Mouse (Mus musculus) hindbrain, embryonic 14.5 days (tissue): Measurements from ENCODE around the gene Meis3. TPM values are rescaled to one million over a fixed set of nuclear protein-coding genes. Genes with fewer than 3 reads are reported as not detected.

Experiments used
- ATAC-seq: fragments of 200-750 bp; cut with Nextera tagmentation; 2 replicates; pipeline ENCODE4 v1.8.0; 2017; ENCODE audit warnings: moderate number of reproducible peaks, mild to moderate bottlenecking, moderate TSS enrichment, moderate library complexity; ENCODE audit not compliant: low FRiP score
- DNase-seq: peaks from one replicate; pipeline ENCODE4 v3.0.0-alpha.2; 2015; ENCODE audit warnings: low spot score
- H3K27ac ChIP-seq: fragments of 300-500 bp; sonication (generic); 2 replicates; pipeline ENCODE4 v1.5.1; 2014; ENCODE audit warnings: mild to moderate bottlenecking, moderate library complexity
- H3K27me3 ChIP-seq: fragments of 300-500 bp; sonication (generic); 2 replicates; pipeline ENCODE4 v1.6.1; 2014; ENCODE audit warnings: mild to moderate bottlenecking, low read length, mixed read lengths; ENCODE audit not compliant: control insufficient read depth, insufficient read depth
- H3K36me3 ChIP-seq: fragments of 300-500 bp; sonication (generic); replicated peaks from 2 replicates; pipeline ENCODE4 v1.6.1; 2014; ENCODE audit not compliant: control insufficient read depth, insufficient read depth
- H3K4me1 ChIP-seq: fragments of 300-500 bp; sonication (generic); replicated peaks from 2 replicates; pipeline ENCODE4 v1.6.1; 2014; ENCODE audit warnings: antibody characterized with exemption, low read length, mixed read lengths; ENCODE audit not compliant: control insufficient read depth, insufficient read depth
- H3K4me2 ChIP-seq: fragments of 300-500 bp; sonication (generic); replicated peaks from 2 replicates; pipeline ENCODE4 v1.6.1; 2014; ENCODE audit warnings: mild to moderate bottlenecking, moderate library complexity
- H3K4me3 ChIP-seq: fragments of 300-500 bp; sonication (generic); replicated peaks from 2 replicates; pipeline ENCODE4 v1.5.1; 2014; ENCODE audit warnings: mild to moderate bottlenecking, low read length
- H3K9ac ChIP-seq: fragments of 300-500 bp; sonication (generic); 2 replicates; pipeline ENCODE4 v1.6.1; 2014
- H3K9me3 ChIP-seq: fragments of 300-500 bp; sonication (generic); 2 replicates; pipeline ENCODE4 v1.6.1; 2016; ENCODE audit warnings: low read length; ENCODE audit not compliant: control insufficient read depth
- WGBS: fragments of 180-500 bp; shearing (Covaris S2); extraction: QIAGEN DNeasy Blood & Tissue Kit; methylation state at CpG from one replicate; pipeline ENCODE4 v1.1.7; 2014; 5-methylcytosine and 5-hydroxymethylcytosine counted together
- polyA plus RNA-seq: library from polyadenylated mRNA; unstranded; fragments of >200 nt; fragmentation: Nextera tagmentation; extraction: Ambion mirVana; gene quantifications from 2 replicates; pipeline ENCODE4 v1.2.1, GENCODE M21; 2014

Meis3 gene
- polyA plus RNA-seq, 1 experiment from 2014 or later, result 121 TPM

DNA sequence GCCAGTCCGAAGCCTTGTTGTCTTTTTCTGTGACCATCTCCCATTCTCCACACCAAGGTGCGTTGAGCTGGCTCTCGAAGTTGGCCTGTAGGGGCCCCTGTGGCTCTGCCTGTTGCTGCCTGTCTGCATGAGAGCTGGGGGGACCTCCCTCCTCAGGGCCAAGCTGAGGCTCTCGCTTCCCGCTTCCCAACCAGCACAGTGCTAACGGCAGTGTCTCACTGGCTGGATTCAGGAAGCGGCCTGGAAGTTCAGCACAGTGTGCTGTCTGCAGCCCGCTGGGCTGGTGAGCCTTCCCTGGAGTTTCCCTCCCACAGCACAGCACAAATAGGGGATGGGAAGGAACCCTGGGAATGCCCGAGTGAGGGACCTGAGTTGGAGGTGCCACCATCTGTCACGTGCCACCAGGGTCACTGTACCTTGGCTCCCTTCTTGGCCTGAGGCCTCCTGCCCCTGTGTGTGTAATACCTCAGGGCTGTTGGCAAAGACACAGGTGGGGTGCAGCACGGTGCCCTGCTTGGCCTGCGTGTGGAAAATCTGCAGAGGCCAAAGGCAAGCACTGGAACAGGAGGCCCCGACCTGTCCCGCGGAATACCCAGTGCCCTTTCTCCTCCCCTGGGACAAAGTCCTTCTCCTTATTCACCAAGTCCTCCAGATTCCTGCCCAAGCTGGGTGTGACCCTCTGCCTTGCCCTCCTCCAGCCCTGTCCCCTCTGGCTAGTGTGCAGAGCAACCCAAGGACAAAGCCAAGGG, 28.0 kb downstream of the Meis3 start:
- ATAC-seq (no peak), DNase-seq (no peak)
- Histone ChIP-seq H3K36me3 (peaks cover 91% of the 10 kb centered on the region), H3K4me1 (no peaks in the 10 kb centered on the region), H3K4me3 (no peak overlapping the region), H3K27me3 (no peaks in the 10 kb centered on the region), H3K9ac (no peak overlapping the region), H3K4me2 (no peak overlapping the region), H3K9me3 (no peaks in the 10 kb centered on the region), H3K27ac (no peak overlapping the region)
- 87% methylated on average over 15 of the region's 15 CpGs for WGBS

DNA sequence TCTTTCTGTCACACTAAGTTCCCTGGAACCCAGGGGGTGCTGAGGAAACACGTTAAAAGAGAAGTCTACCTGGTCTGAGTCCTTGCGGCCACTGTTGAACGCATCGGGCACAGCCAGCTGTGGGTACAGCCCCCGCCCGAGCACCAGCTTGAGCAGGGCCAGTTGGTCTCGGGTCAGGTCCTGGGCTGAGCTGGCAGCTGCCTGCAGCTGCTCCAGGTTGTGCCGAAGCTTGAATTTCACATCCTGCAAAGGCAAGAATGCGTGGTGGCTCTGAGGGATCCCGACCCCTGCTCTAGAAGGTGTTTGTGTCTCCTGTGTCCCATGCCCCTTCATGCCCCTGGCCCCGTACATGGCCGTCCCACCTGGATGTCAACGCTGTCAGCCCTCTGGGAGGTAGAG, 28.6 kb downstream of the Meis3 start:
- Histone ChIP-seq H3K4me3 (no peak overlapping the region), H3K9ac (no peak overlapping the region), H3K27ac (no peak overlapping the region), H3K9me3 (no peaks in the 10 kb centered on the region), H3K36me3 (peaks cover 88% of the 10 kb centered on the region), H3K4me2 (no peak overlapping the region), H3K4me1 (no peaks in the 10 kb centered on the region), H3K27me3 (no peaks in the 10 kb centered on the region)
- 92% methylated on average over 13 of the region's 13 CpGs for WGBS
- no peak for DNase-seq
- ATAC-seq, result no peak

DNA sequence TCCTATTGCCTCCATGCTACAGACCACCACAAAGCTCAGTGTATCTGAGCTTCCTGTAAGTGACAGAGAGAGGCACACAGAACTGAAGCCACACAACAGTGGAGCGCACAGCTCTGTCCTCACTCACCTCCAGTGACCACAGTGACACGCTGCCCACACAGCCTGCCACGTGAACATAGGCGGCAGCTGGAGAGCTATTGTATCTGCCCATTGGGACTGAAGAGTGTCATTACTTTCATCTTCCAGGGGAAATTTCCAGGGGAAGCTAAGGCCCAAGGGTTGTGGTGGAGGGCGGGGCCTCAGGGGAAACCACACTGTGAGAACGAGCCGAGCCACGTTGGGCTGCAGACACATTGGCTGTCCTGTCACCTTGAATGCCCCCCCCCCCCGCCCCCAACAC, 29.9 kb downstream of the Meis3 start:
- Histone ChIP-seq H3K36me3 (peaks cover 88% of the 10 kb centered on the region), H3K4me1 (no peaks in the 10 kb centered on the region), H3K4me2 (no peak overlapping the region), H3K27ac (no peak overlapping the region), H3K4me3 (no peak overlapping the region), H3K9ac (no peak overlapping the region), H3K9me3 (no peaks in the 10 kb centered on the region), H3K27me3 (no peaks in the 10 kb centered on the region)
- DNase-seq (no peak), ATAC-seq (no peak)
- WGBS, result 82% methylated on average over 9 of the region's 9 CpGs

DNA sequence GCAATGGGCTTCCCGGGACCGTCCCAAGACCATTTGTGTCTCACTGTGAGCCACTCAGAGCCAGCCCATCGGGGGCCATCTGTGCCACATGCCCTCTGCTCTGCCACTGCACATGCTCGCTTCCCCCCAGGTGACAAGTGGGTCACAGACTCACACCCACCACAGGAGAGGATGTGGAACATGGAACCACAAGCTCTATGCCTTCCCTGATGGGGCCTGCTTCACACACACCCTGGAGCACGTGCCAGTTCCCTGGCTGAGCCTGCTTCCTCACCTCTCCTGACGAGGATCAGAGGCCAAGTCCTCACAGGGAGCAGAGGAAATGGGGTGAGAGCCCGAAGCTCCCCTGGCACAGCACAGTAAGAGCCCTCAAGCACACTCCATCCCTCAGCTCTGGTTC, 32.2 kb downstream of the Meis3 start:
- Histone ChIP-seq H3K9me3 (no peaks in the 10 kb centered on the region), H3K9ac (no peak overlapping the region), H3K4me2 (no peak overlapping the region), H3K36me3 (peaks cover 86% of the 10 kb centered on the region), H3K27ac (no peak overlapping the region), H3K4me1 (no peaks in the 10 kb centered on the region), H3K4me3 (no peak overlapping the region), H3K27me3 (no peaks in the 10 kb centered on the region)
- DNase-seq (no peak), ATAC-seq (no peak)
- 84% methylated on average over 7 of the region's 7 CpGs for WGBS

DNA sequence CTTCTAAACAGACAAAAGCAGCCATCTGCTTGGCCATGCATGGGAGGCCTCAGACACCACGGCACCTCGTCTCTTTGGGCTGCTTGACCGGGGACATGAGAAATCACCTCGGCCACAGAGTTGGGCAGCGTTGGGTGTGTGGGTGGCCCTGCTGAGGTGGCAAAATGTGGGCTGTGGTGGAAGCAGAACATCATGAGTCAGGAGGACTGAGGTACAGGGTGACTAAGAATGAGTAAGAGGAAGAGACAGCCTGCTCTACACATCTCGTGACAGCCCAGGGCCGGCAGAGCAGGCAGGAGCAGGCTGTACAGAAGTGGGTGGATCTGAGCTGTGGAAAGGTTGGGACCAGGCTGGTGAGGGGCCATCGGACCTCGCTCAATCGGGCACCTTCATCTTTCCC, 32.6 kb downstream of the Meis3 start:
- H3K4me1 ChIP-seq, result no peaks in the 10 kb centered on the region
- no peak overlapping the region for H3K27ac ChIP-seq
- H3K9me3 ChIP-seq, result no peaks in the 10 kb centered on the region
- no peak overlapping the region for H3K4me2 ChIP-seq
- DNase-seq (no peak), ATAC-seq (no peak)
- H3K9ac ChIP-seq, result no peak overlapping the region
- 89% methylated on average over 10 of the region's 10 CpGs for WGBS
- no peak overlapping the region for H3K4me3 ChIP-seq
- H3K36me3 ChIP-seq, result peaks cover 84% of the 10 kb centered on the region
- no peaks in the 10 kb centered on the region for H3K27me3 ChIP-seq

DNA sequence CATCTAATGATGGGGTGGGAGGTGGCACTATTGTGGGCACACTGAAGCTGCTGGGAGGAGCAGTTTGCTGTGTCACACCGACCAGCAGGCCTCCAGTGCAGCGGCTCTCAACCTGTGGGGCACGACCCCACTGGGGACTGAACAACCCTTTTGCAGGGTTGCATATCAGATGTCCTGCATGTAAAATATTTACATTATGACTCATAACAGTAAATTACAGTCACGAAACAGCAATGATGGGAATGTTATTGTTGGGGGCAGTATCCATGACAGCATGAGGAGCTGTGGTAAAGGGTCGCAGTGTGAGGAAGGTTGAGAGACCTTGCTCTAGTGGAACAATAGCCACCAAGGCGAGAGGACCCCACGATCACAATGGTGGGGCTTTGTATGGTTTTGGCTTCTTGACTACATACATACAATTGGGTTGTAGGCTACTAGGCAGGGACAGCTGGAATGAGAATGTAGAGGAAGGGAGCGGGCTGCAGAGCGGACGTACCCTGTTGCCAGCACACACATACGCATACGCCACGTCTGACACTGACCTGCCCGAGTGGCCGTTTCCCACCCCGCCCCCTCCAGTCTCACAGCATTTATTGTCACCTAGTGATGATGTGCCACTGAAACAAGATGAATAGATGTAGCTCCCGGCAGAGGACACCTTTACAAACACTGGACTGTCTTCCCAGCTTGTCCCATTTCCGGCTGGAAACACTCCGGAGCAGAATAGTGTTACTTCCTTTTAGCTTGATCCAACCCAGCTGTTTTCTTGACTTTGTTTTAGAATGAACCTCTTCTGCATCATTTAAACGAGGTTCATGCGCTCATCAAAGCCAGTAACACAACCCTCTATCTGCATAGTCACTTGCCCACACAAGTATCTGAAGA, 34.1 kb downstream of the Meis3 start:
- Histone ChIP-seq H3K27ac (no peak overlapping the region), H3K27me3 (no peaks in the 10 kb centered on the region), H3K4me3 (no peak overlapping the region), H3K9ac (no peak overlapping the region), H3K36me3 (peaks cover 84% of the 10 kb centered on the region), H3K9me3 (no peaks in the 10 kb centered on the region), H3K4me2 (no peak overlapping the region), H3K4me1 (no peaks in the 10 kb centered on the region)
- WGBS, result 87% methylated on average over 21 of the region's 21 CpGs
- DNase-seq, result no peak
- no peak for ATAC-seq

DNA sequence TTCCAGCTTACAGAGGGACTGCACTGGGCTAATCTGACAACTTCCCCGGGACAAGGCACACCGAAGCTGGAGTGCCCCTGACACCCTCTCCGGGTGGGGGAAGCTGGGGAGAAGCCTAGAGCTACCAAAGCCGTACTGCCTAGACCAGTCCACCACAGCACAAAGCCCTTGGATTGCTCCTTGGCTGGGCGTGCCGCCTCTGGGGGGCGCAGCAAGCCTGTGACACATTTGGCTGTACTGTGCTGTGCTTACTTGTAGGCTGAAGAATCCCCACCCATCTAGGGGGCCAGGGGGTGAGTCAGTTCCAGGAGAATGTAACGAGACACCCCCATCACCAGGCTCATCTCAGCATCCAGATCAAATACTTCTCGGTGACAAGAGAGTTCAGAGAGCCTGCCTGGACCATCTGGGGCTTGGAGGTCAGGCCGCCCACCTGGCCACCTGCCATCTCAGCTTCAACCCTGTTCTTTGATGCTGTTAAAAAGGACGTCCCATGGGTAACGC, 36.0 kb downstream of the Meis3 start:
- 83% methylated on average over 12 of the region's 12 CpGs for WGBS
- ATAC-seq (no peak), DNase-seq (no peak)
- peaks cover 85% of the 10 kb centered on the region for H3K36me3 ChIP-seq
- no peak overlapping the region for H3K4me3 ChIP-seq
- no peaks in the 10 kb centered on the region for H3K27me3 ChIP-seq
- no peaks in the 10 kb centered on the region for H3K9me3 ChIP-seq
- no peak overlapping the region for H3K9ac ChIP-seq
- H3K27ac ChIP-seq, result no peak overlapping the region
- no peak overlapping the region for H3K4me2 ChIP-seq
- no peaks in the 10 kb centered on the region for H3K4me1 ChIP-seq

DNA sequence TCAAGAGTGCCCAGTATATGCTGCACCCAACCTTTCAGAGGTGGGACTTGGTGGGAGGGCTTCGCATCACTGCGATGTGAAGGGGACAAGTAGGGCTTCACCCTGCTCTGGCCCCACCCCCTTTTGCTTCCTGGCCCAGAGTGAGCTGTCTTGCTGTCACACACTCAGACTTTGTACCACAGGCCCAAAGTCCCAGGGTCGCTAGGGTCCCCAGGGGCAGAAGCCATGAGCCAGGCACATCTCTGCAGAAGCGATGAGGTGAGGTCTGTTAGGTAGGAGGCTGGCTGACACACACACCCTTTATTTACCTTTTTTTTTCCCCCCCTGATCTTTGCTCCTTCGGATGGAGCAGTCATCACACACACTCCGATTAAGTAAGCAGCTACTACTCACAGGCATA, 38.3 kb downstream of the Meis3 start:
- Histone ChIP-seq H3K9me3 (no peaks in the 10 kb centered on the region), H3K36me3 (peaks cover 93% of the 10 kb centered on the region), H3K27ac (no peak overlapping the region), H3K4me2 (no peak overlapping the region), H3K27me3 (no peaks in the 10 kb centered on the region), H3K9ac (no peak overlapping the region), H3K4me3 (no peak overlapping the region), H3K4me1 (no peaks in the 10 kb centered on the region)
- ATAC-seq, result no peak
- WGBS, result 91% methylated on average over 6 of the region's 6 CpGs
- DNase-seq, result no peak

DNA sequence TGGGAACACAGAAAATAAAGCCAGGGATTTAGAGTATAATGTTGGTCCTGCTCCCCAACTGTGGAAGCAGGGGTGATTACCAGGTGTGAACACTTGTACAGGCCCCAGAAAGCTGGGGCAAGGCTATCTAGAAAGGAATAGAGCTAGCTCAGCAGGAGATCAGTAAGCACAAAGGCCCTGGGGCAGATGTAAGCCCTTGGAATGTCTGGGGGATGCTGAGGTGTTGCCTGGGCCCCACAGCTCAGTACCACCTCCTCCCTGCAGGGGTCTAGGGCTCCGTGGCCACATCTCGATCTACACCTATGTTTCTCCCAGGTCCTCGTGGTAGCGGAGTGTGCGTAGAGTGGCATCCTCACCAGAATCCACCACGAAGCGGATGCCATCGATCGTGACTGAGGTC, 39.1 kb downstream of the Meis3 start:
- Histone ChIP-seq H3K27ac (no peak overlapping the region), H3K4me3 (no peak overlapping the region), H3K27me3 (no peaks in the 10 kb centered on the region), H3K4me2 (no peak overlapping the region), H3K36me3 (peaks cover 93% of the 10 kb centered on the region), H3K9ac (no peak overlapping the region), H3K9me3 (no peaks in the 10 kb centered on the region), H3K4me1 (no peaks in the 10 kb centered on the region)
- 95% methylated on average over 9 of the region's 9 CpGs for WGBS
- DNase-seq, result no peak
- no peak for ATAC-seq
